ENCODE assay signal across 18 mouse cellular contexts in the genomic region with DNA sequence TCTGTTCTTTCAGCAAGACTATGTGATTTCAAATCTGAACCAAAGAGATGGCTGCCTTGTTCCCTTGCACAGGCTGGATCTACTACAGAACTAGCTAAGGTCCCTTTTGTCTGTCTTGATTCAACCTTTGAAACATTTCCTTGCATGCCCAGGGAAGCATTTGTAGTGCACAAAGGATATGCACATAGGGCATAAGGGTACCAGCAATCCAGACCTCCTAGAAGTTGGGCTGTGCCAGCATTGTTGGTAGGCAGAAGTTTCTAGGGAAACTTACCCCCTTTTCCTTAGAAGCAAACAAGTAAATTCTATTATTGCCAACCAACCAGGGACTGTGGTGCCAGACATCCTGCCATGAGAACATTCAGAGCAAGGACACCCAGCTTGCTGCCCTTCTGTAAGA. TPM values are rescaled to one million over a fixed set of nuclear protein-coding genes. Genes with fewer than 3 reads are reported as not detected.
DNase-seq lines count a peak whose midpoint lies in the region; ATAC-seq lines count a peak whose summit lies in the region.
"Had no signal": no experiment of that assay in that cellular context is flagged by ENCODE, and none has a peak within 500 bp of the region (broad histone marks: within the 10 kb centered on the region; RNA-seq: fewer than 3 reads in every experiment).

No protein-coding gene starts in this region.

- peaks cover 91% of the 10 kb centered on the region for H3K27me3 ChIP-seq in forebrain, embryonic 13.5 days
- H3K27me3 ChIP-seq in hindbrain, embryonic 16.5 days (replicated peaks; ENCODE audit: control insufficient read depth, insufficient read depth, low read length): peaks cover 32% of the 10 kb centered on the region
- peaks cover 74% of the 10 kb centered on the region for H3K27me3 ChIP-seq in neural tube, embryonic 11.5 days (ENCODE audit: control insufficient read depth, insufficient read depth, low read length)
- H3K27me3 ChIP-seq: CH12.LX had no signal

- ATAC-seq in forebrain, embryonic 13.5 days: no peak
- no peak; the same call in 1 of the 2 replicates for ATAC-seq in hindbrain, embryonic 16.5 days
- no peak for ATAC-seq in neural tube, embryonic 11.5 days (ENCODE audit: insufficient read depth, low FRiP score, low TSS enrichment)
- ATAC-seq in megakaryocyte-erythroid progenitor cell, adult 5-6 weeks (replicated peaks; ENCODE audit: low FRiP score, low TSS enrichment, poor library complexity, severe bottlenecking): no peak
- ATAC-seq: inflammation-experienced regulatory T-cells, adult 6 months had no signal

- no peaks in the 10 kb centered on the region for H3K9me3 ChIP-seq in forebrain, embryonic 13.5 days (replicated peaks)
- H3K9me3 ChIP-seq in hindbrain, embryonic 16.5 days (ENCODE audit: control insufficient read depth, low read length): no peaks in the 10 kb centered on the region
- H3K9me3 ChIP-seq in neural tube, embryonic 11.5 days (ENCODE audit: control insufficient read depth, low read length): no peaks in the 10 kb centered on the region
- H3K9me3 ChIP-seq: limb, embryonic 15.5 days had no signal

- DNase-seq in cerebellum, postnatal 10 days: peak; percentile 51 to 58
- DNase-seq in neural tube, embryonic 11.5 days (ENCODE audit: low spot score): no peak
- DNase-seq in thymus, postnatal 14 days: no peak
- DNase-seq in c-Kit-positive CD71-positive TER-119-positive erythroid progenitor cells, embryonic 14.5 days (ENCODE audit: low spot score): no peak
- DNase-seq: gastrocnemius, postnatal 14 days; kidney, postnatal 10 days; lung, embryonic 14.5 days; thymus, postnatal 25 days had no signal

- H3K27ac ChIP-seq in forebrain, embryonic 13.5 days: peak overlapping the region; percentile 83
- peak overlapping the region; percentile 85 for H3K27ac ChIP-seq in hindbrain, embryonic 16.5 days (ENCODE audit: low read depth, low read length)
- H3K27ac ChIP-seq in neural tube, embryonic 11.5 days (ENCODE audit: low read depth, low read length): peak overlapping the region; percentile 99
- H3K27ac ChIP-seq: limb, embryonic 15.5 days had no signal

- no peaks in the 10 kb centered on the region for H3K4me1 ChIP-seq in forebrain, embryonic 13.5 days
- no peaks in the 10 kb centered on the region for H3K4me1 ChIP-seq in hindbrain, embryonic 16.5 days (ENCODE audit: control insufficient read depth, insufficient read depth, low read depth, low read length)
- H3K4me1 ChIP-seq in neural tube, embryonic 11.5 days (ENCODE audit: control insufficient read depth, insufficient read depth, low read length): no peaks in the 10 kb centered on the region; the same call in 1 of the 2 replicates
- H3K4me1 ChIP-seq: limb, embryonic 15.5 days had no signal

- peak overlapping the region; percentile 66; the same call in 1 of the 2 replicates for H3K9ac ChIP-seq in forebrain, embryonic 13.5 days
- peak overlapping the region; percentile 4; the same call in 1 of the 2 replicates for H3K9ac ChIP-seq in hindbrain, embryonic 16.5 days (ENCODE audit: low read depth, low read length)
- H3K9ac ChIP-seq in neural tube, embryonic 11.5 days (ENCODE audit: low read length): peak overlapping the region; percentile 71
- H3K9ac ChIP-seq: limb, embryonic 15.5 days; lung, embryonic 14.5 days had no signal

- H3K4me3 ChIP-seq in forebrain, embryonic 13.5 days: peak overlapping the region; percentile 35
- H3K4me3 ChIP-seq in hindbrain, embryonic 16.5 days (ENCODE audit: low read length): peak overlapping the region; percentile 21; the same call in 1 of the 2 replicates
- H3K4me3 ChIP-seq in neural tube, embryonic 11.5 days (ENCODE audit: low read depth, low read length): peak overlapping the region; percentile 38; the same call in 1 of the 2 replicates
- H3K4me3 ChIP-seq: erythroblast, embryonic 14.5 days; limb, embryonic 15.5 days; megakaryocyte, embryonic 14.5 days had no signal

- no peaks in the 10 kb centered on the region for H3K36me3 ChIP-seq in forebrain, embryonic 13.5 days (ENCODE audit: poor library complexity, severe bottlenecking)
- H3K36me3 ChIP-seq in hindbrain, embryonic 16.5 days (ENCODE audit: control insufficient read depth, insufficient read depth, low read length): no peaks in the 10 kb centered on the region
- no peaks in the 10 kb centered on the region for H3K36me3 ChIP-seq in neural tube, embryonic 11.5 days (ENCODE audit: control insufficient read depth, insufficient read depth, low read length)
- H3K36me3 ChIP-seq: limb, embryonic 15.5 days had no signal

- peak overlapping the region; percentile 50 for H3K4me2 ChIP-seq in forebrain, embryonic 13.5 days
- H3K4me2 ChIP-seq in hindbrain, embryonic 16.5 days (ENCODE audit: low read length): peak overlapping the region; percentile 49
- H3K4me2 ChIP-seq in neural tube, embryonic 11.5 days (ENCODE audit: low read depth): peak overlapping the region; percentile 49
- H3K4me2 ChIP-seq: limb, embryonic 15.5 days; lung, embryonic 14.5 days had no signal

RNA-seq across cellular contexts. Expression of a gene that starts 5.4 kb away (rescaled TPM):
- polyA plus RNA-seq in forebrain, embryonic 13.5 days (2015; fragmentation: Nextera tagmentation; extraction: Ambion mirVana): 10.8 and 15.1 TPM in 2 replicates
- 11.4 and 14.6 TPM in 2 replicates for polyA plus RNA-seq in hindbrain, embryonic 16.5 days (2015; fragmentation: Nextera tagmentation; extraction: Ambion mirVana)
- polyA plus RNA-seq in neural tube, embryonic 11.5 days (2014; fragmentation: Nextera tagmentation; extraction: Ambion mirVana): 17.3 and 17.9 TPM in 2 replicates
- total RNA-seq in megakaryocyte-erythroid progenitor cell, adult 5-6 weeks (2014; fragmentation: Nextera tagmentation): not detected in 2 replicates
- total RNA-seq in megakaryocyte-erythroid progenitor cell, adult 5-6 weeks (2017): not detected in 2 replicates
- total RNA-seq: CH12.LX had no signal
- polyA plus RNA-seq: erythroblast, embryonic 14.5 days; heart, embryonic 14.5 days; inflammation-experienced regulatory T-cells, adult 6 months; lung, embryonic 14.5 days; stomach, embryonic 14.5 days had no signal

RNA-seq across cellular contexts. Expression of a gene that starts 8.8 kb away (rescaled TPM):
- polyA plus RNA-seq in forebrain, embryonic 13.5 days (2015; fragmentation: Nextera tagmentation; extraction: Ambion mirVana): 48.4 and 62.0 TPM in 2 replicates
- polyA plus RNA-seq in hindbrain, embryonic 16.5 days (2015; fragmentation: Nextera tagmentation; extraction: Ambion mirVana): 62.4 and 67.4 TPM in 2 replicates
- 52.2 and 58.1 TPM in 2 replicates for polyA plus RNA-seq in neural tube, embryonic 11.5 days (2014; fragmentation: Nextera tagmentation; extraction: Ambion mirVana)
- not detected in 2 replicates for total RNA-seq in megakaryocyte-erythroid progenitor cell, adult 5-6 weeks (2014; fragmentation: Nextera tagmentation)
- not detected in 2 replicates for total RNA-seq in megakaryocyte-erythroid progenitor cell, adult 5-6 weeks (2017)
- total RNA-seq: CH12.LX had no signal
- polyA plus RNA-seq: heart, embryonic 14.5 days; inflammation-experienced regulatory T-cells, adult 6 months; lung, embryonic 14.5 days; stomach, embryonic 14.5 days had no signal

Comparison
In these comparisons a context has a peak if more than half of its experiments do, and no peak if none do; other contexts are left out.
1. DNase-seq: peak in cerebellum, postnatal 10 days (2 of 2); none in neural tube, embryonic 11.5 days (single experiment), thymus, postnatal 14 days (single experiment) and c-Kit-positive CD71-positive TER-119-positive erythroid progenitor cells, embryonic 14.5 days (single experiment).
2. H3K9ac ChIP-seq: peak in every context shown above with its lines; median percentile 71 in neural tube, embryonic 11.5 days; 66 in forebrain, embryonic 13.5 days; 4 in hindbrain, embryonic 16.5 days.
3. Peak in every context shown above with its lines, with median percentiles within 50 percentile points of each other: H3K27ac ChIP-seq, H3K4me2 ChIP-seq and H3K4me3 ChIP-seq.